Mouse (Mus musculus): ENCODE measurements around the gene Pdcd2.

- no peak for TF ChIP-seq CTCF (IDR thresholded peaks at IDR 0.05; ENCODE audit: low read depth)
- no peak for TF ChIP-seq EP300 (IDR thresholded peaks at IDR 0.05; ENCODE audit: low read depth)
Observed at GRCm38 (mm10) chr17:15549713-15550112, 22.6 kb upstream of the Pdcd2 start.
